Mouse (Mus musculus): ENCODE results near the gene Depdc5.
"Not testable (repeated sequence)": the region's sequence is repeated elsewhere in the genome, so short reads cannot be mapped to it uniquely, and the experiment has no call there.

Gene Depdc5

GRCm38 (mm10) chr5:32863253-32864228 lies at the start of gene Depdc5:
TSS of gene Depdc5 (plus strand) at chr5:32863701.
- DNase-seq (ENCODE audit: low spot score): peak; percentile 95

DNA sequence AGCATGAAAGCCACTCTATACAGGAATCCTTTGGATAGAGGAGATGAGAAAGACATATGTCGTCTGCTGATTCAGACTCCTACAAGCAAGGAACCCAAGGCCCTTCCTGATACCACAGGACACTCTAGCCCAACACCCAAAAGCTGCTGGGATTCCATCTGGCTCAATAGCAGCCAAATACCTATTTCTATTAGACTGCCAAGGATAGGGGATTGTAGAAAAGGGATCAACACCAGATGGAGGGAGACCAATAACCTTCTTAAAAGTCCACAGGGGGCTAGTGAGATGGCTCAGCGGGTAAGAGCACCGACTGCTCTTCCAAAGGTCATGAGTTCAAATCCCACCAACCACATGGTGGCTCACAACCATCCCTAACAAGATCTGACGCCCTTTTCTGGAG lies 48.1 kb upstream of the Depdc5 start:
- DNase-seq (ENCODE audit: low spot score): no peak

- no peak for DNase-seq (ENCODE audit: low spot score)
These were observed 43.0 kb upstream of the Depdc5 start for GRCm38 (mm10) chr5:32820471-32820870.

GRCm38 (mm10) chr5:32827009-32827408 lies 36.5 kb upstream of the Depdc5 start, which contains the start of gene Gm20671:
TSS of gene Gm20671 (minus strand) at chr5:32827109.
- no peak for DNase-seq (ENCODE audit: low spot score)

DNA sequence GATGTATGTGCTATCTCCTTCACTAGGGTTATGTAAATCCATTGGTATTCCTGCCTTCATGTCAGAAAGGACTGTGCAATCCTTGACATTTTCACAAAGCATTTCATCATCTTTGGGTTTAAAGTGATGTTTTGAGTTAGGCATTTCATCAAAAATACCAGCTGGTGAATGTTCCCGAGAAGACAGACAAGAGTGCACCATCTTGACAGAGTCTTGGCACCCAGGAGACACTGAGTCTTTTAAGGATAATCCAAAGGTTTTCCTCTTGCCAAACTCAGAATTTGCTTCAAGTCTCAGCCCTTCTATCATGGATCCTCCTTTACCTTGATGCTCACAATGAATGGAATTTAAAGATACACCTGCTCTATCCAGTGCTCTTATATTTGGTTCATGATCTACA lies 34.7 kb upstream of the Depdc5 start:
- not testable (repeated sequence) for DNase-seq (ENCODE audit: low spot score)

GRCm38 (mm10) chr5:32830054-32830453 lies 33.4 kb upstream of the Depdc5 start:
- no peak for DNase-seq (ENCODE audit: low spot score)

DNA sequence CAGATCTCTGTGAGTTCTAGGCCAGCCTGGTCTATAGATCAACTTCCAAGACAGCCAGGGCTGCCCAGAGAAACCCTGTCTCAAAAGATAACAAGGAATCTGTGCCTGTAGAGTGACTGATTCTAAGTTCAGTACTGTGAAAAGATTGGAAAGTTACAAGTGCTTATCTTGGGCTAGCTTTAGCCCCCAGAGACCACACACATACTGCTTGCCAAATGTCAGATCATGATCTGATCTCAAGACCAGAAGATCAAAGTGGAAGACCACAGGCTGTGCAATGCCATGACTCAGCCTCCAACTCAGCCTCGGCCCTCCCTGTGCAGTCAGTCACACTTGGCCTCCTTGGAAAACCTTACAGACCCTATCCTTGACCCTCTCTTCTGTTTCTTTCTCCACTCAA lies 29.0 kb upstream of the Depdc5 start:
- no peak for DNase-seq (ENCODE audit: low spot score)

DNA sequence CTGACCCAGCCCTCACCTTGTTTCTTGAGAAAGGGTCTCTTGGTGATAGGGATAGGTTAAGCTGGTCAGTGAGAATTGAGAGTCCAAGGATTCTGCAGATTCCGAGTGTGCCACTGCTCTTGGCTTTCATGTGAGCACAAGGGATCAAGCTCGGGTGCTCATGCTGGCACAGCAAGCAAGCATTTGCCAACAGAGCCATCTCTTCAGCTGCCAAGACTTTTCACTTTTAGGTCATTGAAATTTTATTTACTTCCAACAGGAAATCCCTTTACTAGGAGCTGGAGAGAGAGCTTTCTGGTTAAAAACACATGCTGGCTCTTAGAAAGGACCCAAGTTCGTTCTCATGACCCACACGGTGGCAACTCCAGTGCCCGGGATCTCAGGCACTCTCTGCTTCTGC lies 26.5 kb upstream of the Depdc5 start:
- DNase-seq (ENCODE audit: low spot score): no peak

DNA sequence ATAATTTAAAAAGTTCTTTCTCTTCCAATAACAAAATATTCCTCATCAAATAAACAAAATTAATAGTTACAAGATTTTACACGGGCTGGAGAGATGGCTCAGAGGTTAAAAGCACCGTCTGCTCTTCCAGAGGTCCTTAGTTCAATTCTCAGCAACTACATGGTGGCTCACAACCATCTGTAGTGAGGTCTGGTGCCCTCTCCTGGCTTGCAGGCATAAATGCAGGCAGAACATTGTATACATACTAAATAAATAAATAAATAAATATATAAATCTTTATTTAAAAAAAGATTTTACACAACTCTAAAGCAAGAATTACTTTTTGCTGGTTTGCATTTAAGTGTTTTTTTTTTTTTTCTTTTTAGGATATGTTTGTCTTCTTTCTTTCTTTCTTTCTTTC lies 23.5 kb upstream of the Depdc5 start:
- no peak for DNase-seq (ENCODE audit: low spot score)

DNA sequence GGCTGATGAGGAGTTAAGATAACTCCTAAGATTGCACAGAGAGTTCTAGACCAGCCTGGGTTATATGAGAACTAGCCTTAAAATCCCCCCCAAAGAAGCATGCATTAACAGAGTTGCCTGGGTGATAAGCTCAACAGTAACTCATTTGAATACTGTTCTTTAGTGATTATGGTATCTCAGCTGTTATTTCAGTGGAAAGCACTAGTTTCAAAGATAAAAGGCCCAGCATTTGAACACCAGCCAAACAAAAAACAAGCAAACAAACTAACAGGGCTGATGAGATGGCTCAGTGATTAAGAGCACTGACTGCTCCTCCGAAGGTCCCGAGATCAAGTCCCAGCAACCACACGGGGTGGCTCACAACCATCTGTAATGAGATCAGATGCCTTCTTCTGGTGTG lies 14.3 kb upstream of the Depdc5 start:
- DNase-seq (ENCODE audit: low spot score): no peak

DNA sequence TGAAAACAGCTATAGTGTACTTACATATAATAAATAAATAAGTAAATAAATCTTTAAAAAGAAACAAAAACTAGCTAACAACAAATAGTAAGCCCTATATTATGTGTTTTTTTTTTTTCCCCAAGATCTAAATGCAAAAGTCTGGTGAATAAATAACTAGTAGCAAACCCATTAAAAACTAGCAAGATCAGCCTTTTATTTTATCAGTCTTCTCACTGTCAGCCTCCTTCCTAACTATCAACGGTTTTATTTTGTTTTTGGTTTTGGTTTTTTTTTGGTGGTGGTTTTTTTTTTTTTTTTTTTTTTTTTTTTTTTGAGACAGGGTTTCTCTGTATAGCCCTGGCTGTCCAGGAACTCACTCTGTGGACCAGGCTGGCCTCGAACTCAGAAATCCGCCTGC lies 13.9 kb upstream of the Depdc5 start:
- not testable (repeated sequence) for DNase-seq (ENCODE audit: low spot score)

DNA sequence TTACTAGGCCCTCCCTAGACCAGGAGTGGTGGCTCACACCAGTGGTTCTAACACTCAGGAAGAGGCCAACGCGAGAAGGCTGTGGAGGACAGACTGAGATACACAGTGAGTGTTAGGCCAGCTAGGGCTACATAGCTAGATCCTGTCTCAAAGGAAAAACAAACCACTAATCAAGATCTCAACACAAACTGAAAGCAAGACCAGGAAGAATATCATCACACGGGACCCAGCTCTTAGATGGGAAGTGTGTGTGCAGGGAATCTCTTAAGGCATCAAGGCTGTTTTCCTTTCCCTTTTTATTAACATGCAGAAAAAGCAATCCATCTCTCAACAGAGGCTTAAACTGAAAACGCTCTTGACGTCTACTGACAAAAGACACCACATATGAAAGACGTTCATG lies 11.5 kb upstream of the Depdc5 start:
- DNase-seq (ENCODE audit: low spot score): no peak

GRCm38 (mm10) chr5:32853731-32854507 lies 9.6 kb upstream of the Depdc5 start, which contains the start of gene Prr14l:
TSS of gene Prr14l (minus strand) at chr5:32854256.
- DNase-seq (ENCODE audit: low spot score): peak; percentile 95

DNA sequence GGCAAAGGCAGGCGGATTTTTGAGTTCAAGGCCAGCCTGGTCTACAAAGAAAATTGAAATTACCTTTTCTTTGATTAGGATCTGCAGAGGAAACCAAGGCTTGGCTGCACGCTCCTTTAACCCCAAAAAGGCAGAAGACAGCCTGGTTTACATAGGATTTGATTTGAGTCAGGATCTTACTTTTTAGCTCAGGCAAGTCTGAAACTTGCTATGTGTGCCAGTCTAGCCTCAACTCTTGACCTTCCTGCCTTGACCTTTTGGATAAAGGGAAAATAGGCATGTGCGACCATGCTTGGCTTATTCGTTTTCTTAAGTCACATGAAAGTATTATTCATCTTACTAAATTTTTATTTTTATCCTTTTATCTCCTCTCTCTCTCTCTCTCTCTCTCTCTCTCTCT lies 8.7 kb upstream of the Depdc5 start:
- no peak for DNase-seq (ENCODE audit: low spot score)

DNA sequence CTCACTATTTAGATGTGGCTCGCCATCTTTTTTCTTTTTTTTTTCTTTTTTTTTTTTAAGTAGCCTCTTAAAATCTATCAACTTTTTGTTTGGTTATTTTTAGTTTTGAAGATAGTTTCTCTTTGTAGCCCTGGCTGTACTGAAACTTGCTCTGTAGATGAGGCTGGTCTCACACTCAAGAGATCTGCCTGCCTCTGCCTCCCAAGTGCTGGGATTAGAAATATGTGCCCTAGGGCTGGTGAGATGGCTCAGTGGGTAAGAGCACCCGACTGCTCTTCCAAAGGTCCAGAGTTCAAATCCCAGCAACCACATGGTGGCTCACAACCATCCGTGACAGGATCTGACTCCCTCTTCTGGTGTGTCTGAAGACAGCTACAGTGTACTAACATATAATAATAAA lies 8.2 kb upstream of the Depdc5 start:
- DNase-seq (ENCODE audit: low spot score): not testable (repeated sequence)

GRCm38 (mm10) chr5:32857781-32858220 lies 5.7 kb upstream of the Depdc5 start:
- DNase-seq (ENCODE audit: low spot score): peak; percentile 36

DNA sequence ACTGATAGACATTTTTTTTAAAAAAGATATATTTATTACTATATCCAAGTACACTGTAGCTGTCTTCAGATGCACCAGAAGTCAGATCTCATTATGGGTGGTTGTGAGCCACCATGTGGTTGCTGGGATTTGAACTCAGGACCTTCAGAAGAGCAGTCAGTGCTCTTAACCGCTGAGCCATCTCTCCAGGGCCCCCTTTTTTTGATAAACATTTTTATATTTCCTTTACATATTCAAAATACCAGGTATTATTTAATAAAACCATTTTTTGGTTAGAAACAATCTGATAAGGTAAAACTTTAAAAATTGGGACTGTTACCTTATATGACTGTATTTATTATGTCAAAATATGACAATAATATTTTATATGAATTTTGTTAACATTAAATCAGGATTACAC lies 2.4 kb upstream of the Depdc5 start:
- DNase-seq (ENCODE audit: low spot score): no peak

GRCm38 (mm10) chr5:32862469-32863132 lies 900 bp upstream of the Depdc5 start:
- no peak for DNase-seq (ENCODE audit: low spot score)

DNA sequence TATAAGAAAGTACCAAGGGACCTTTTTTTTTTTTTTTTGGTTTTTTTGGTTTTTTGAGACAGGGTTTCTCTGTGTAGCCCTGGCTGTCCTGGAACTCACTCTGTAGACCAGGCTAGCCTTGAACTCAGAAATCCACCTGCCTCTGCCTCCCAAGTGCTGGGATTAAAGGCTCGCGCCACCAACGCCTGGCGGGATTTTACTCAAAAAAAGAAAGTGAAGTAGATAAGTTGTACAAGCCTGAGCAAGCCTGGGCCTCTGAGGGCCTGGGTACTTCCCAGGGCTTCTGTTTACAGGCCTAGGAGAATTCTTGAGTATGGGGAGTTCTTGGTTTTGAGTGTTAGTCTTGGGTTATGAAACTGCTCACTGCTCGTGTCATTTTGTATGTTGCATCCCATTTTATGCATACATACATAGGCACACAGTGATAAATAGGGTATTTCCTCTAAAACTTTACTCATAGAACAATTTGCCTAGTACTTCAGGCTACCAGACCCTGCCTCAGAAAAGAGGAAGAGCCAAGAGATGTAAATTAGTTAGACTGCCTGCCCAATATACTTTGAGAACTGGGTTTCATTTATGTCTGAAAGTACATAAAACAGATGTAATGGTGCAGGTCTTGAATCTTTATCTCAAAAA lies 6.0 kb downstream of the Depdc5 start:
- no peak for DNase-seq (ENCODE audit: low spot score)

- DNase-seq (ENCODE audit: low spot score): no peak
These were observed 8.8 kb downstream of the Depdc5 start for GRCm38 (mm10) chr5:32872346-32872745.

GRCm38 (mm10) chr5:32886739-32887138 lies 23.2 kb downstream of the Depdc5 start:
- DNase-seq (ENCODE audit: low spot score): no peak

DNA sequence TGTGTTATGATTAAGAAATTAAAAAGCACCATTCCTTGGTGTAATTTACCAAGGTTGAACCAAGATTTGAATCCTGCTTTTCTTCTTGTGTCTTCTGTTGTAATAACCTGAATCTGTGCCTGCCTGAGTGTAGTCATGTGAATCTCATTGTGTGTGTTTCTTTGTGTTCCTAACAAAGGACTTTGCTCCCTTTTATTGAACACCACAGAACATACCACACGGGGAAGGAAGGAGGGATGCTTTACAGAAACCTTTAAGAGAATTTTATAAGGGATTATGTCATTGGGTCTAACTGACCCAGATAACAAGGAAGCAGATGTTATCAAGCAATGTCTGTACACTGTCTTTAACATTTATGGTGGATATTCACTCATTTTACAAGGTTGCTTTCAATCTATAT lies 44.0 kb downstream of the Depdc5 start:
- no peak for DNase-seq (ENCODE audit: low spot score)

Data from testis, postnatal 14 days (tissue).